Mouse (Mus musculus) spleen, adult 12 weeks (tissue): Measurements from ENCODE around the gene Gm29797.

Source experiments
- DNase-seq: peaks from one replicate; pipeline ENCODE4 v3.0.0; 2022; ENCODE audit warnings: low spot score

The Gm29797 gene

GRCm38 (mm10) chr2:181673501-181673900 lies 16.7 kb downstream of the Gm29797 start:
- DNase-seq, result no peak

GRCm38 (mm10) chr2:181674934-181675333 lies 18.1 kb downstream of the Gm29797 start:
- no peak for DNase-seq

- DNase-seq, result no peak
These were observed 18.6 kb downstream of the Gm29797 start for GRCm38 (mm10) chr2:181675454-181675853.

GRCm38 (mm10) chr2:181676424-181676823 lies 19.6 kb downstream of the Gm29797 start:
- no peak for DNase-seq

- no peak for DNase-seq
These were observed 20.4 kb downstream of the Gm29797 start for GRCm38 (mm10) chr2:181677096-181677754.

- DNase-seq, result no peak
These were observed 20.9 kb downstream of the Gm29797 start for GRCm38 (mm10) chr2:181677755-181678098.

- peak; percentile 41 for DNase-seq
These were observed 21.9 kb downstream of the Gm29797 start for GRCm38 (mm10) chr2:181678780-181679179.

GRCm38 (mm10) chr2:181679951-181680715 lies 23.3 kb downstream of the Gm29797 start, which contains the start of gene Tcea2:
Gene Tcea2, plus strand, starts transcription at chr2:181680310.
- DNase-seq, result peak; percentile 32

GRCm38 (mm10) chr2:181680716-181681117 lies 23.9 kb downstream of the Gm29797 start:
- no peak for DNase-seq

GRCm38 (mm10) chr2:181681978-181682377 lies 25.1 kb downstream of the Gm29797 start:
- no peak for DNase-seq

GRCm38 (mm10) chr2:181683381-181683780 lies 26.5 kb downstream of the Gm29797 start:
- DNase-seq, result no peak

GRCm38 (mm10) chr2:181684713-181685112 lies 27.9 kb downstream of the Gm29797 start:
- no peak for DNase-seq

- no peak for DNase-seq
These were observed 28.9 kb downstream of the Gm29797 start for GRCm38 (mm10) chr2:181685686-181686085.

- DNase-seq, result no peak
These were observed 30.8 kb downstream of the Gm29797 start for GRCm38 (mm10) chr2:181687586-181687985.

GRCm38 (mm10) chr2:181689466-181690160 lies 32.8 kb downstream of the Gm29797 start:
- DNase-seq, result no peak

- DNase-seq, result no peak
These were observed 34.2 kb downstream of the Gm29797 start for GRCm38 (mm10) chr2:181691083-181691482.

GRCm38 (mm10) chr2:181691571-181691970 lies 34.7 kb downstream of the Gm29797 start:
- no peak for DNase-seq

- DNase-seq, result no peak
These were observed 35.5 kb downstream of the Gm29797 start for GRCm38 (mm10) chr2:181692304-181692703.

GRCm38 (mm10) chr2:181693339-181694280 lies 36.8 kb downstream of the Gm29797 start, which contains the start of gene Rgs19:
Gene Rgs19, minus strand, starts transcription at chr2:181693977.
- peak; percentile 66 for DNase-seq

GRCm38 (mm10) chr2:181694581-181694980 lies 37.7 kb downstream of the Gm29797 start:
- DNase-seq, result no peak

- DNase-seq, result no peak
These were observed 38.9 kb downstream of the Gm29797 start for GRCm38 (mm10) chr2:181695776-181696175.
